Mouse (Mus musculus) spleen, adult 2 months (tissue): ENCODE data around the gene Cd55. TPM values are rescaled to one million over a fixed set of nuclear protein-coding genes. Genes with fewer than 3 reads are reported as not detected.
A peak's percentile ranks its signal among the peaks of the same experiment; 100 is the strongest.

Experiments
- DNase-seq, 2 experiments: peaks; one replicate each; pipeline versions ENCODE4 v3.0.0 to v3.0.0-alpha.2; 2012 to 2021; ENCODE audit warnings: low spot score in 2 of 2, low read depth in 1 of 2
- H3K27ac ChIP-seq: fragments of 200-500 bp; 2 replicates; pipeline ENCODE4 v1.5.1; 2012; ENCODE audit warnings: low read length, inconsistent platforms; ENCODE audit not compliant: insufficient read depth
- H3K27me3 ChIP-seq: fragments of 200-500 bp; 2 replicates; pipeline ENCODE4 v1.6.1; 2012; ENCODE audit warnings: mild to moderate bottlenecking, moderate library complexity, low read length, inconsistent platforms; ENCODE audit not compliant: control insufficient read depth, insufficient read depth
- H3K36me3 ChIP-seq: fragments of 200-500 bp; 2 replicates; pipeline ENCODE4 v1.6.1; 2012; ENCODE audit warnings: mild to moderate bottlenecking, low read length, inconsistent platforms; ENCODE audit not compliant: control insufficient read depth, insufficient read depth
- H3K4me1 ChIP-seq: fragments of 200-500 bp; 2 replicates; pipeline ENCODE4 v1.6.1; 2011; ENCODE audit warnings: inconsistent platforms; ENCODE audit not compliant: control insufficient read depth, insufficient read depth, insufficient read length
- H3K4me3 ChIP-seq: fragments of 200-500 bp; 2 replicates; pipeline ENCODE4 v1.5.1; 2011; ENCODE audit warnings: mild to moderate bottlenecking, inconsistent platforms; ENCODE audit not compliant: insufficient read depth, insufficient read length; ENCODE audit errors: extremely low read depth
- CTCF ChIP-seq: fragments of 200-500 bp; IDR thresholded peaks from 2 replicates; pipeline ENCODE4 v1.5.1; 2011; ENCODE audit warnings: mild to moderate bottlenecking, inconsistent platforms; ENCODE audit not compliant: insufficient read depth, insufficient read length, insufficient replicate concordance; ENCODE audit errors: extremely low read depth
- POLR2A ChIP-seq: fragments of 200-500 bp; IDR thresholded peaks from 2 replicates; pipeline ENCODE4 v1.6.1; 2011; ENCODE audit warnings: low read depth, low read length, inconsistent platforms
- WGBS: fragments of 180-500 bp; shearing (Covaris S2); methylation state at CpG from one replicate; pipeline ENCODE4 v1.1.7; 2018; 5-methylcytosine and 5-hydroxymethylcytosine counted together
- polyA plus RNA-seq: library from polyadenylated mRNA; depleted of rRNA; stranded (reverse); fragments of >200 nt; gene quantifications from 2 replicates; pipeline ENCODE4 v1.2.3, GENCODE M21; 2012; rRNA removed

The Cd55 gene
- polyA plus RNA-seq = 38.1 and 40.4 TPM in 2 replicates

DNA sequence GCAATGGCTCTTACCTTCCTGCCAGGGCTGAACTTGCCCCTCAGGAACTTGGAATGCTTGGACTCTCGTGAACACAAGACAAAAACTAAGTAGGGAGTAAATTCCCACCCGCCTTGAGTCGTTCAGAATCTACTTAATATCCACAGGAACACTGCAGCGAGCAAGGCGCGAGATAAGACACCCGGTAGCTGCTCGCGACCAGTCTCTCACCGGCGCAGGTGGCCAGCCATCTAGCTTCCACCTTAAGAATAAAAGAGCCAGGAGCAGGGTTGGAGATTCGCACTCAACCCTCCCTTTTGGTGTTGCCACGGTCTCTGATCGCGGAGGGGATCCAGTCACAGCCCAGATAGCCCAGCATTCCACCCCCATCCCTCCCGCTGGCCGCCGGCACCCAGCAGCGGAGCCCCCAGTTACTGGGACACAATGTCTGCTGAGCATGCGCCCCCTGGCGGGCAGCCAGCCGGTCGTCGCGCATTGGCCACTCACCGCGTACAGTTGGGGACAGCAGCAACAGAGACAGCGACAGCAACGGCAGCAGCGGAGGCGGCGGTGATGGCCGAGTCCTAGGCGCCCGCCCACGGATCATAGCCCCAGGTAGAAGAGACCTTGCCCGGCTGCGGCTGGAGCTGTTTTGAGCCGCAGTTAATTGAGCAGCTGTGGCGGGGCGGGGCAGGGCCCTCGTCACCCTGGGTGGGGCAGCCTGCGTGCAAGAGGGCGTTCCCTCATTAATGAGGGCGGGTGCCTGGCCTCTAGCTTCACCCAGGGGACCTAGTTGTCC is at the start of gene Cd55:
Gene Cd55, minus strand, starts transcription at position 661 of the 778 bp plus-strand sequence.
- H3K4me1 ChIP-seq = peaks cover 5% of the 10 kb centered on the region; the same call in 1 of the 2 replicates
- H3K27ac ChIP-seq = peak within 1 kb of the TSS; percentile 91
- DNase-seq = peak; percentile 81 to 94
- TF ChIP-seq POLR2A = peak; percentile 67; the same call in 1 of the 2 replicates
- peak; percentile 92 for TF ChIP-seq CTCF
- no peaks in the 10 kb centered on the region for H3K27me3 ChIP-seq
- 1% methylated on average over 45 of the region's 45 CpGs for WGBS
- H3K36me3 ChIP-seq = peaks cover 4% of the 10 kb centered on the region
- peak within 1 kb of the TSS; percentile 70 for H3K4me3 ChIP-seq

DNA sequence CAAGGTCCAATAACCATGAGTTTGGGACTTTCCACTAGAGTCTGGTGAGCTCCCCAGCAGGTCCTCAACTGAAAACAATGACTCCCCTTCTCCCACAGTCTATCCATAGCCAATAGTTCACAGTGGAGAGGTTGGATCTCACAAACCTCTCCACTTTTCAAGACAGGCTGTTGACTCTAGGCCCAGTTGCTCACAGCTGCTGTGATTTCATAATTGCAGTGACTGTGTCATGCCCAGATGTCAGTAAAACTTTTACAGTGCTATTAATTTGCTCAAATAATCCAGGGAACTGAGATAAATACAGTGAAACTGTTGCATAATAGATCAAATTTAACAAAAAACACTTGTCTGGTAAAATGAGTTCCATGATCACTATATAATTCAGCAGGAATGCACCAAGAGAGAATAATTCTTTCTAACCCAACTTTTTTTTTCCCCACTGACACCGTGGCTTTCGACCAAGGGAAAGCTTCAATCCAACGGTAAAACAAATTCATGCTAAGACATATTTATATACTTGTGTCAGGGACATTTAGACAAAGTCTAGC is 49.4 kb upstream of the Cd55 start:
- 82% methylated on average over 3 of the region's 3 CpGs for WGBS
- Histone ChIP-seq H3K4me1 (peaks cover 3% of the 10 kb centered on the region; the same call in 1 of the 2 replicates), H3K4me3 (no peak overlapping the region), H3K27me3 (no peaks in the 10 kb centered on the region), H3K36me3 (no peaks in the 10 kb centered on the region), H3K27ac (no peak overlapping the region)
- no peak for DNase-seq
- TF ChIP-seq POLR2A (no peak), CTCF (no peak)

DNA sequence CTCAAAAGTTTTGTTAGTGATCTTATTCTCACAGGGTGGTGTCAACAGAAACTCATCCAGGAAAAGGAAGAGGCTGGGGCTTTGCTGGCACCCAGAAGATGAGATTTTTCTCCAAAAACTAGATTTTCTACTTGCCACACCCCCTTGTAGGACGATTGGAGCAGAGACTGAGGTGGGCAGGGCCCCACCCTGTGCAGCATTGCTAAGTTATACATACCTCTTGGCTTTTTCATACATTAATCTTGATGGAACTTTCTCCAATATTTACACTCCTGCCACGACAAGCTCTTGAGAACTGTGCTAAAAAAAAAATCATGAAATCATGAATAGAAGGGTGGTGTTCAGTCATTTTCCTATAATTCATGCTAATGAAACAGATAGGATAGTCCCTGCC is 46.4 kb upstream of the Cd55 start:
- WGBS = 60% methylated on average over 2 of the region's 2 CpGs
- H3K4me1 ChIP-seq = peaks cover 3% of the 10 kb centered on the region; the same call in 1 of the 2 replicates
- TF ChIP-seq CTCF (no peak), POLR2A (no peak)
- H3K27ac ChIP-seq = no peak overlapping the region
- DNase-seq = no peak
- H3K36me3 ChIP-seq = no peaks in the 10 kb centered on the region
- no peaks in the 10 kb centered on the region for H3K27me3 ChIP-seq
- no peak overlapping the region for H3K4me3 ChIP-seq

DNA sequence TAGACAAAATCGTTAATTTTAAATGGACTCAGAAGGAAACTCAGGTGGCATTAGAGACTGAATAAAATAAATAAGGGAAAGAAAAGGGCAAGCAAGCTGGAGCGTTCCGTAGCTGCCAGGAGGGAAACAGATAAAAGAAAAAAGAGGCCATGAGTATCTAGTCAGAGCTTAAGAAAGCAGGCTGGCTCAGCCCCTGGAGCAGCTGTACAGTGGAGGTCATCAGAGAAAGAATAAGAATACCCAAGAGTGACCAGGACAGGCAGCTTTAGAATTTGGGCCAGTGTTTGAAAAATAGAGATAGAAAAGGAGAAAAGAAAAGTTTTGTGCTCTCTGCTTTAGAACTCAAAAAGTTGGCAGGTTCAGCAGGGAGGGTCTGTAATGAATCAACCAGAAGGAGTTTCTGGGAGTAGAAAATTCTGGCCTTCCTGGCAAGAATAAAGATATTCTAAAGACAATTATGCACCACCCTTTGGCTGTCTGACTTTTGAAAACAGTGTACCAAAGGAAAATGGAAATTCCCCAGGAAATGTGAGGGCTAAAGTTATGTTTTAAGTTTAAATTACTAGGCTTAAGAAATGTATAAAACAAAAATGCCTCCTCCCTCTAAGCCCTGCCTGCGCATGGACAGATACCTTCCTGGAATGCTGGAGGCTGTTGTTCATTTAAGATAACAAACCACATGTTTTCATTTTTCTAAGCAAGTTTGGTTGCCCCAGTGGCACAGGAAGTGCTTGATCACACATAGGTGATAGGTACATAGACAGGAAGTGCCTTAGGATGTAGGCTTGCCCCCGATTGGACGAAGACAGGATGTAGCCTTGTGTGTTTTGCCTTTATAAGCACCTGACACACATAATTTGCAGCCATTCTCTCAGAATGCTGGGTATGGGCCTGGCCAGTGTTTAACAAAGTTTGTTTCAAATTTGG is 45.7 kb upstream of the Cd55 start:
- H3K4me3 ChIP-seq = no peak overlapping the region
- H3K27me3 ChIP-seq = no peaks in the 10 kb centered on the region
- no peaks in the 10 kb centered on the region for H3K36me3 ChIP-seq
- DNase-seq = no peak
- H3K27ac ChIP-seq = no peak overlapping the region
- no peak for TF ChIP-seq POLR2A
- TF ChIP-seq CTCF = no peak
- peaks cover 3% of the 10 kb centered on the region; the same call in 1 of the 2 replicates for H3K4me1 ChIP-seq
- 70% methylated on average over 6 of the region's 6 CpGs for WGBS

DNA sequence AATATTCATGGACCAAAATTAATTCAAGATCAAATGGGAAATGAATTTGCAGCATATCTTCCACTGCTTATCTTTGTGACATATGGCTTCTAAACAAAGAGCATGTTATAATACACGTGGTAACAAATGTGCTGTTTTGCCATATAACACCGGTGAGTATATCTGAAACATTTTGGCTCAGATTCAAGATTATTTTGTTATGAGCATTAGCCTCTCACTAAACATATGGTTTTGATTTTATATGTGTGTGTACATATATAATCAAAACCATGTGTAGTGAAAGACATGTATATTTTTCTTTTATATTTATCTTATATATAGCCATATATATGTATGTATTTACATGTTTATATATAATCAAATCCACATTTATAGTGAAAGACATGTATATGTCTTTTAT is 44.9 kb upstream of the Cd55 start:
- no peak overlapping the region for H3K27ac ChIP-seq
- H3K27me3 ChIP-seq = no peaks in the 10 kb centered on the region
- no peak overlapping the region for H3K4me3 ChIP-seq
- WGBS = 90% methylated on average over 2 of the region's 2 CpGs
- DNase-seq = no peak
- H3K36me3 ChIP-seq = no peaks in the 10 kb centered on the region
- TF ChIP-seq POLR2A = no peak
- no peak for TF ChIP-seq CTCF
- H3K4me1 ChIP-seq = peaks cover 3% of the 10 kb centered on the region; the same call in 1 of the 2 replicates

DNA sequence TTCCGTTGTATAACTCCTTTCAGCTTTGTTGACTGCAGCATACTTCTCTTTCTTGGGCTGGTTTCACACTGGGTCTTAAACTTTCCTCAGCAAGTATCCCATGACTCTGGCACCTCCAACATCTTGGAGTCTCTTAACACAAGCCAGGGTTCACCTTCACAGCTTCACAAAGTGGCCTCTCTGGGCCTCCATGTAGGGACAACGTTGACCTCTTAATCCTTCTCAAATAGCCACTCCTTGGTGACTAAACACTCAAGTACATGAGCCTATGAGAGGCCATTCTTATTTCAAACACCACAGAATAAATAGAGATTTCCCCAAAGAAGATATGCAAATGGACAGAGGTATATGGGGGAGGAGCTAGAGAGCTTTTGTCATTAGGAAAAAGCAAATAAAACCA is 37.4 kb upstream of the Cd55 start:
- H3K4me1 ChIP-seq = no peaks in the 10 kb centered on the region; the same call in none of the 2 replicates
- no peak for TF ChIP-seq POLR2A
- TF ChIP-seq CTCF = no peak

More for the DNA sequence above, 37.4 kb upstream of the Cd55 start:
- no peak overlapping the region for H3K27ac ChIP-seq
- H3K27me3 ChIP-seq = no peaks in the 10 kb centered on the region
- no peaks in the 10 kb centered on the region for H3K36me3 ChIP-seq
- no peak overlapping the region for H3K4me3 ChIP-seq
- WGBS = 80% methylated on average over 2 of the region's 2 CpGs
- DNase-seq = no peak
